Mouse (Mus musculus) limb, embryonic 13.5 days (tissue): ENCODE measurements around the gene Adat2. TPM values are rescaled to one million over a fixed set of nuclear protein-coding genes. Genes with fewer than 3 reads are reported as not detected.
A peak's percentile ranks its signal among the peaks of the same experiment; 100 is the strongest.

Experiments
- ATAC-seq: fragments of 200-750 bp; cut with Nextera tagmentation; 2 replicates; pipeline ENCODE4 v1.8.0; 2017; ENCODE audit warnings: low read depth, moderate number of reproducible peaks, moderate TSS enrichment; ENCODE audit not compliant: low FRiP score
- H3K27ac ChIP-seq: fragments of 300-500 bp; sonication (generic); 2 replicates; pipeline ENCODE4 v1.5.1; 2015; ENCODE audit warnings: inconsistent platforms, mild to moderate bottlenecking, moderate library complexity
- H3K27me3 ChIP-seq: fragments of 300-500 bp; sonication (generic); 2 replicates; pipeline ENCODE4 v1.6.1; 2015; ENCODE audit warnings: mild to moderate bottlenecking, inconsistent platforms
- H3K36me3 ChIP-seq: fragments of 300-500 bp; sonication (generic); 2 replicates; pipeline ENCODE4 v1.6.1; 2015; ENCODE audit warnings: inconsistent platforms, mild to moderate bottlenecking, moderate library complexity
- H3K4me1 ChIP-seq: fragments of 300-500 bp; sonication (generic); 2 replicates; pipeline ENCODE4 v1.6.1; 2015; ENCODE audit warnings: inconsistent platforms
- H3K4me2 ChIP-seq: fragments of 300-500 bp; sonication (generic); replicated peaks from 2 replicates; pipeline ENCODE4 v1.6.1; 2015; ENCODE audit warnings: inconsistent platforms, mild to moderate bottlenecking, moderate library complexity
- H3K4me3 ChIP-seq: fragments of 300-500 bp; sonication (generic); 2 replicates; pipeline ENCODE4 v1.5.1; 2015; ENCODE audit warnings: moderate library complexity, mild to moderate bottlenecking, inconsistent platforms
- H3K9ac ChIP-seq: fragments of 300-500 bp; sonication (generic); 2 replicates; pipeline ENCODE4 v1.6.1; 2015; ENCODE audit warnings: mild to moderate bottlenecking, inconsistent platforms
- H3K9me3 ChIP-seq: fragments of 300-500 bp; sonication (generic); 2 replicates; pipeline ENCODE4 v1.6.1; 2016; ENCODE audit warnings: inconsistent platforms
- WGBS: fragments of 180-500 bp; shearing (Covaris S2); methylation state at CpG from one replicate; pipeline ENCODE4 v1.1.7; 2015; 5-methylcytosine and 5-hydroxymethylcytosine counted together
- polyA plus RNA-seq: library from polyadenylated mRNA; unstranded; fragments of >200 nt; fragmentation: Nextera tagmentation; extraction: Ambion mirVana; gene quantifications from 2 replicates; pipeline ENCODE4 v1.2.1, GENCODE M21; 2015

The Adat2 gene
- 4.5 and 5.0 TPM in 2 replicates for polyA plus RNA-seq

DNA sequence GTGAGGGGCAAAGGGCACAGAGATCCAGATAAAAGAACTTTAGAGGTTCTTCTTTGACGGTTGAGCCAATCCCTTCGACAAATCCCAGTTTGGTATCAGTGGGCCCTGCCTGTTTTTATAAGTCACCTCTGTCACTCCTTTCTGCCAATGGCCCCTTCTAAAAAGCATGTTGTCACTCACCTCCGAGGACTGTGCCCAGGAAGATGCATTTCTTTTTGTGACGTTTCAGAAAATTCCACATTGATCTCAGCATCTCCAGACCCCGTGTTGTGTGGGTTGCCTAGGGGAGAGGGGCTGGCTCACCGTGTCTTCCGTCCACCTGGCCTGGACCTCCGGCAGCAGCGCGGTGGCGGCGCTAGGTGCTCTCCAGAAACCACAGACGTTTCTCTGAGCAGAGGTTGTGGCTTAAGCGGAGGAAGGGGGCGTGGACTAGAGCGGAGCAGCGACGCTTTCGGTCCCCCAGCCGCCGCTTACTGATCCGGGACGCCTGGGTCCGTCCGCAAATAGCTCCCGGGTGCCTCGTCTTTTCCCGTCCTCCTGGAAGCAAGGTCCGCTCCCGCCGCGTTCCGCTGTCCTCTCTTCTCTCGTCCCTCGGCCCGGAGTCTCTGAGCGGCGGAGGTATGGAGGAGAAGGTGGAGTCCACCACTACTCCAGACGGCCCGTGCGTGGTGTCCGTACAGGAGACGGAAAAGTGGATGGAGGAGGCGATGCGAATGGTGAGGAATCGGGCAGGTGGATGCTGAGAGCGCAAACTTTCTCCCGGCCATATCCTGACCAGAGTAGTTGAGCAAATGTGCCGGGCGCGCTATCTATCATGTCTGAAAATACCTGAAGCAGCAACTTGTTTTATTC is at the start of gene Adat2, which contains the start of gene Pex3:
Gene Adat2, plus strand, starts transcription at position 249 of the 852 bp plus-strand sequence.
Gene Pex3, minus strand, starts transcription at position 497 of the 852 bp plus-strand sequence.
- H3K9me3 ChIP-seq, result no peaks in the 10 kb centered on the region
- peak within 1 kb of the TSS; percentile 65 for H3K27ac ChIP-seq
- H3K9ac ChIP-seq, result peak within 1 kb of the TSS; percentile 82
- H3K4me3 ChIP-seq, result peak within 1 kb of the TSS; percentile 72
- WGBS, result under 1% methylated on average over 51 of the region's 51 CpGs
- peaks cover 6% of the 10 kb centered on the region for H3K4me1 ChIP-seq
- H3K4me2 ChIP-seq, result peak within 1 kb of the TSS; percentile 78
- H3K36me3 ChIP-seq, result 0 out of 2 replicates have a peak, but pooled peaks cover 3% of the 10 kb centered on the region
- peak; percentile 94 for ATAC-seq
- no peaks in the 10 kb centered on the region for H3K27me3 ChIP-seq

DNA sequence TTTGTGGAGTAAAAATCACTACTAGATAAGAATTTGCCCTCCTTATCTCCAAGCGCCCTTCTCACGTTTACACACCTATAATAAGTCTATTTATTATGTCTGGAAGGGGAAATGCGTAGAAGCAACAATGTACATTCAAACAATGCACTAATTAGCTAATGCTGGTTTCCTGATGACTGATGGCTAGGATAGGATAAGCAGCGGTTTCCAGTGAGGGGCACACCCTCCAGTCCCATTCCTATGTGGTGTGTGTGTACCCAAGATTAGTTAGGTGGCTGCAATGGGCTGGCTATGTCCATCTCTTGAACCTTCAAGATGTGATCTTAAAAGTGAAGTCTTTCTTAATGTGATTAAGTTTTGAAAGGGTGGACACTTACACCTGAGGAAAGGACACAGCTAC is 30.8 kb upstream of the Adat2 start:
- no peaks in the 10 kb centered on the region for H3K4me1 ChIP-seq
- ATAC-seq, result no peak
- H3K9ac ChIP-seq, result no peak overlapping the region
- no peak overlapping the region for H3K4me3 ChIP-seq
- H3K4me2 ChIP-seq, result no peak overlapping the region
- 84% methylated on average over 4 of the region's 4 CpGs for WGBS
- H3K27me3 ChIP-seq, result no peaks in the 10 kb centered on the region
- peaks cover 11% of the 10 kb centered on the region for H3K36me3 ChIP-seq
- no peak overlapping the region for H3K27ac ChIP-seq
- no peaks in the 10 kb centered on the region for H3K9me3 ChIP-seq

DNA sequence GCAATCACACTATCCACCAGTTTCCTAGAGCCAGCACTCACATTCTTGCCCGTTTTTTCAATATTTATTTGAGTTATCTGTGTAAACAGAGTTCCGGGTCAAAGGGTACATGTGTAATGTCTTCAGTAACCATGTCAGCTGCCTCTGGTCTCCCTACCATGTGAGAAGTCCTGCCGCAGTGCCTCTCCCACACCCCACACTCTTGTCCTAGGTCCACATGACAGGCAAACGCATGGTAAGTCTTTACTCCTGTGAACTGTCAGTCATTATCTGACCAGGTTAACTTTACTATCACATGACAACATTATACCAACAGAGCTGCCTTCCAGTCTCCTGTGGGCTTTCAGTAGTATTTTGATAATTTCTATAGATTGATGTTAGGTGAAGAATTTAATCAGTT is 24.5 kb upstream of the Adat2 start:
- peaks cover 48% of the 10 kb centered on the region for H3K36me3 ChIP-seq
- no peak for ATAC-seq

DNA sequence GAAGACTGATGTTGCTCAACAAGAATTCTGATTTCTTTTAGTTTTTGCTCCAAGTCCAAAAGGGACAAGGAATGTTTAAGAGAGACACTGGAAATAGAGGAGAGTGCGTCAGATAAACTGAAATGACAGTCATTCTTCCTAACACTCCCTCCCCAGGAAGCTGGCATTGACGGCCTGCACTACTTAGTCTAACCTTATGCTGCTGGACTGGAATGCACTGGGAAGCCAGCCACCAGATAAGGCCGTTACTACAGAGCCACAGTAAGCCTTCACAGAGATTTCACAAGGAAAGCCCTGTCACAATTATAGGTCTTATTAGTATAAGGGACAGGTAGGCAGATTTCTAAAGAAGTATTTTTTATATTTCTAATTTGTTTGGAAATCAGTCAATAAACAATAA is 17.9 kb upstream of the Adat2 start:
- peaks cover 49% of the 10 kb centered on the region for H3K36me3 ChIP-seq
- H3K4me3 ChIP-seq, result no peak overlapping the region
- H3K4me2 ChIP-seq, result no peak overlapping the region
- no peak overlapping the region for H3K9ac ChIP-seq
- H3K9me3 ChIP-seq, result no peaks in the 10 kb centered on the region
- no peak for ATAC-seq
- no peaks in the 10 kb centered on the region for H3K27me3 ChIP-seq
- WGBS, result 91% methylated on average over 3 of the region's 3 CpGs
- H3K4me1 ChIP-seq, result no peaks in the 10 kb centered on the region
- H3K27ac ChIP-seq, result no peak overlapping the region

More for the DNA sequence above, 24.5 kb upstream of the Adat2 start:
- 87% methylated on average over 4 of the region's 4 CpGs for WGBS
- Histone ChIP-seq H3K27me3 (no peaks in the 10 kb centered on the region), H3K4me2 (no peak overlapping the region), H3K27ac (no peak overlapping the region), H3K9me3 (no peaks in the 10 kb centered on the region), H3K4me3 (no peak overlapping the region), H3K9ac (no peak overlapping the region), H3K4me1 (no peaks in the 10 kb centered on the region)

DNA sequence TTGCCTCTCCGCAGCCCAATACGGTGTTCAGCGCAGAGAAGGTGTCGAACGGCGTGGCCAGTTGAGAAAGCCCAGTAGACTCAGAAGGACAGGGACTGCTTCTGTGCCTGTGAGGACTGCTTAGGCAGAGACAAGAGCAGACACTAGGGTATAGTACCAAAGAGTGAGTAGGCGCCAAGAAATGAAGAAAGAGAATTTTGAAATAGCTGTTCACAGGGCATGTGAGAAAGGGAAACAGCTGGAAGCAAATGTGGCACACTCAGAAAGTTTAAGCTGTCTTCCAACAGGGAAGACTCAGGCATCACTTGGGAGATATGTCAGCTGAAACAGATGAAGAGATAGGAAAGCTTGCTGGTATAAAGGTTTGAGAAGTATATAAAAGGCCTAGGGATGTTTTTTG is 16.0 kb upstream of the Adat2 start:
- WGBS, result 95% methylated on average over 7 of the region's 7 CpGs
- no peak overlapping the region for H3K27ac ChIP-seq

DNA sequence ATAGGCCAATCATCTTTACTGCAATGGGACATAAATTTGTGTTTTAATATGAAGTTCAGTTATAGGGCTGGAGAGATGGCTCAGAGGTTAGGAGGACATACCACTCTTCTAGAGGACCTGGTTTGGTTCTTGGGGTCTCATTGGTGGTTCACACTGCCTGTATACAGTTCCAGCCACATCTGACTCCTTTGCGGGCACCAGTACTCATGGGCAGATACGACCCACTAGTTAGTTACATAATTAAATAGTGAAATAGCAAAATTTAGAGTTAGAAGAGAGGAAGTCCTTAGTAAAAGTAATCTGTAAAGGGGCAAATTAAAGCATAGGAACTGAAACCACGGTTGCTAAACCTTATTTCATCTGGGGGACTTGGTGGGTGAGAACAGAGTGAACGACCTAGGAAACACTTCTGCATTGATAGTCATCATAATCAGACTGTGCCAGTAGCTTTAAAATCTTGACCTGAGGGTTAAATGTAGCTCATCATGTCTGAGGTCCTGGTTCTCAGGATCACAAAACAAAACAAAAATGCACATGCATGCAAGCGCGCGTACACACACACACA is 12.8 kb upstream of the Adat2 start:
- H3K27me3 ChIP-seq, result no peaks in the 10 kb centered on the region
- no peak for ATAC-seq
- 92% methylated on average over 7 of the region's 7 CpGs for WGBS

More for the DNA sequence above, 16.0 kb upstream of the Adat2 start:
- Histone ChIP-seq H3K36me3 (peaks cover 36% of the 10 kb centered on the region), H3K9ac (no peak overlapping the region), H3K9me3 (no peaks in the 10 kb centered on the region), H3K27me3 (no peaks in the 10 kb centered on the region), H3K4me1 (no peaks in the 10 kb centered on the region), H3K4me3 (no peak overlapping the region), H3K4me2 (no peak overlapping the region)
- ATAC-seq, result no peak

DNA sequence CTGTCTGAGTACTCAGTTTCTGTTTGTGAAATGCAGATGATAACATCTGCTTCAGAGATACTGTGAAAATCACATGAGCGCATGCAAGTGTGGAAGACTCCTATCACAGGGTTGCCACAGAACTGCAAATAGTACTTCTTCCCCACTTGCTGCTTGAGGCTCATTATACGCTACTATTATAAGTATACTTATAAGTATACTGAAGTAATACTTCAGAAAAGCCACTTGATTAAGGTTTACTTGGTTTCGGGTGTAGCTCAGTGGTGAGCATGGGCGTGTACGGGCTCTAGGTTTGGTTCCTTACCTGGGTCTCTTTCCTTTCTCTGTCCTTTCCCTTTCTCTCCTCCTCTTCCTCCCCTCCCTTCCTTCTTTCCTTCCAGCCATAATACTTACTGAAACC is 11.0 kb upstream of the Adat2 start:
- Histone ChIP-seq H3K27ac (no peak overlapping the region), H3K27me3 (no peaks in the 10 kb centered on the region), H3K36me3 (peaks cover 23% of the 10 kb centered on the region), H3K9me3 (no peaks in the 10 kb centered on the region), H3K4me3 (no peak overlapping the region), H3K4me2 (no peak overlapping the region), H3K9ac (no peak overlapping the region), H3K4me1 (no peaks in the 10 kb centered on the region)
- 96% methylated on average over 5 of the region's 5 CpGs for WGBS
- no peak for ATAC-seq

More for the DNA sequence above, 12.8 kb upstream of the Adat2 start:
- Histone ChIP-seq H3K27ac (no peak overlapping the region), H3K9ac (no peak overlapping the region), H3K9me3 (no peaks in the 10 kb centered on the region), H3K36me3 (peaks cover 26% of the 10 kb centered on the region), H3K4me2 (no peak overlapping the region), H3K4me3 (no peak overlapping the region), H3K4me1 (no peaks in the 10 kb centered on the region)

DNA sequence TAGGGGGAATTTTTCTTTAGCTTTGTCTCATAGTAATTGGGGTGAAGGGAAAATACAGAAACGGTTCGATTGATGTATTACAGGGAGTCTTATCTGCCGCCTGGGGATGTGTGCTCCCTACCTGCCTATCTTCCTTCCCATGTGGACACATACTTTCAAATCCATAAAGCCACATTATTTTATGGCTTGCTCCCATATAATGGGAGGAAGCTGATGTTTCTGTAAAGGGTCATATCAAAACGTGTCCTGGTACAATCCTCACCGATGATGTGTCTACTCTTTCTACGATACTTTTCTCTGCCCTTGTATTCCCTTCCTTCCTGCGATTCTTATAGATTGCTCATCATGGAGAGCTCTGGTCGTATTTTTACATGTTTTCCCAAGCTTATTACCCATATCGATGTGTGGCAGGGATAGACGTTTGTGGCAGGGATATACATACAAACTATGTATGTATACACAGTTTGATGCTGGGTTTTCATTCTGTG is 848 bp downstream of the Adat2 start:
- no peak for ATAC-seq
- Histone ChIP-seq H3K36me3 (0 out of 2 replicates have a peak, but pooled peaks cover 3% of the 10 kb centered on the region), H3K9me3 (no peaks in the 10 kb centered on the region), H3K4me1 (peaks cover 6% of the 10 kb centered on the region), H3K9ac (peak overlapping the region; percentile 82), H3K27me3 (no peaks in the 10 kb centered on the region), H3K4me3 (peak overlapping the region; percentile 72), H3K4me2 (peak overlapping the region; percentile 78), H3K27ac (no peak overlapping the region)
- 35% methylated on average over 10 of the region's 10 CpGs for WGBS

DNA sequence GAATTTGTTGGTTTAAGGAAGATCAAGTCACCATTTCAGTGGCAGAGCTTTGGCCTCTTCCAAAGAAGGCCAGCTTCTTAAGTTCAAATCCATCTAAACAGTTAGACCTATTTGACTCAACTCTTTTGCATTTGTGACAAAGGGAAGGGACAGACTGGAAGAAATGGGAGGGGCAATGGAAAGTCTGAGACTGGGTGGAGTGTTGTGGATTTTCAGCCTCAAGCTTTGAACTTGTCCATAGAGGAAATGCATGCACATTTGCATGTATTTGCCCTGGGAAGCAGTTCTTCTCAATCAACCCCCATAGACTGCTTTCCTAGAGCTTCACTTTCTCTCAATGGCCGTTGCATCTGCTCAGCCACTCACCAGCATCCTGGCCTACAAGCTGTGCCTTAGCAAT is 1.6 kb downstream of the Adat2 start:
- Histone ChIP-seq H3K36me3 (0 out of 2 replicates have a peak, but pooled peaks cover 3% of the 10 kb centered on the region), H3K27ac (no peak overlapping the region), H3K9me3 (no peaks in the 10 kb centered on the region), H3K27me3 (no peaks in the 10 kb centered on the region), H3K9ac (no peak overlapping the region), H3K4me1 (peaks cover 6% of the 10 kb centered on the region), H3K4me3 (no peak overlapping the region), H3K4me2 (no peak overlapping the region)
- no peak for ATAC-seq
- WGBS, result 93% methylated on average over 1 of the region's 1 CpGs

DNA sequence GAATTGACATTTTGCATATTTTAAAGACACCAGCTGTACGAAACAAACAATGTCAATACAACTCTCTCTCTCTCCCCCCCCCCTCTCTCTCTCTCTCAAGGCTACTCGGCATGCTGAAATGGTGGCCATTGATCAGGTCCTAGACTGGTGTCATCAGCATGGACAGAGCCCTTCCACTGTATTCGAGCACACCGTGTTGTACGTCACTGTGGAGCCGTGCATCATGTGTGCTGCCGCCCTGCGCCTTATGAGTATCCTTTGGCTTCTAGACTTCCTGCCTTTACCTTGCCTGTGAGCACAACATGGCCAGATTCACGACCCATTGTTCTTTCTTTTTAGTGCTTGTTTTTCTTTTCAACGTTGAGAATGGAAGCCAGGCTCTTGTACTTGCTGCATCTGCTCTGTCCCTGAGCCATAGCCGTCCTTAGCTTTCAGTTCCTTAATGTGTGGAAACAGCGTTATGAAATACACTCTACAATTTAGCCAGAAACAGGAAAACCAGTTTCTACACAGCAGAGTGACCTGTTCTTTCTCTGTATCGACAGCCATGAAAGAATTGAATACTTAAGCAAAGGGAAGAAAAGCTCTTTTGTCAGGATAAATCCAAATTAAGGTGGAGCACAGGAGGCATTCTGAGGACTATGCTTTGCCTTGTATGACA is 7.5 kb downstream of the Adat2 start:
- H3K4me3 ChIP-seq, result no peak overlapping the region
- peaks cover 35% of the 10 kb centered on the region for H3K36me3 ChIP-seq
- H3K9me3 ChIP-seq, result no peaks in the 10 kb centered on the region
- peaks cover 2% of the 10 kb centered on the region for H3K27me3 ChIP-seq
- H3K4me1 ChIP-seq, result peaks cover 8% of the 10 kb centered on the region; the same call in 1 of the 2 replicates
- H3K4me2 ChIP-seq, result no peak overlapping the region
- 91% methylated on average over 13 of the region's 13 CpGs for WGBS
- H3K9ac ChIP-seq, result no peak overlapping the region
- no peak for ATAC-seq
- no peak overlapping the region for H3K27ac ChIP-seq

DNA sequence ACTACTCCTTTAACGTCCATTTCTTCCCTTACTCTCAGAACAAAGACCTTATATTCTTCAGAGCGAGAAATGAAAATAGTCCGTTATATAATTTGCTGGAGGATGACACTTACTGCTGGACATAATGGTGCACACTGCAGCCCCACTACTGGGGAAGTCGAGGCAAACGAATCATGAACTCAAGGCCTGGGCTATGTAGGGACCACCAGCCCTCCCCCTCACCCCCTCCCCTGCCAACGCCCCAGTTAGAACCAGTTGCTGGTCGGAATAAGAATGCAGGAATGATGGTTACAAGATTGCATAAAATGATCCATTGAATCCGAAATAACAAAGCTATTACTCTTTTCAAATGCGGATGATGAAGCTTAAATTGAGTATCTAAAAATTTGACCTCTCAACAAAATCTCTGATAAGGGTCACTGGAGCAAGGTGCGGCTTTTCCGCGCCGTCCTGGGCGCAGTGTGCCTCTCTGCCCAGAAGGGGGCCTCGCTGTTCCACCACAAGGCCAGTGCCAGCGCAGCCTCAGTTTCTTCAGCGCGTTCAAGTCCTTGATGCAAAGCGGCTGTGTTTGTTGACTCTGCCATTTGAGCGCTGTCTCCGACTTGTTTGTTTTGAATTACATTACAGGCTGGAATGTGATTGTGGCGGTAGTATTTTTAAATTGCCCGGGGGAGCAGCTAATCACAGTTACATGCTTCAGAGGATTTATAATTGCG is 11.8 kb downstream of the Adat2 start:
- WGBS, result 24% methylated on average over 24 of the region's 24 CpGs
- Histone ChIP-seq H3K27ac (no peak overlapping the region), H3K36me3 (peaks cover 31% of the 10 kb centered on the region), H3K9me3 (no peaks in the 10 kb centered on the region), H3K4me2 (peak overlapping the region; percentile 60), H3K9ac (no peak overlapping the region), H3K4me3 (peak overlapping the region; percentile 30), H3K4me1 (peaks cover 38% of the 10 kb centered on the region), H3K27me3 (peaks cover 25% of the 10 kb centered on the region)
- peak; percentile 81 for ATAC-seq
